Mouse (Mus musculus) cortical plate, adult 2 months (tissue): ENCODE measurements at regions not wholly inside any gene's neighbourhood (a gene's known extent, or its start where the extent isn't known, plus 50 kb on each side); places are given as distances from the start of the nearest gene placed in this dataset.
"Not testable (repeated sequence)": the region's sequence is repeated elsewhere in the genome, so short reads cannot be mapped to it uniquely, and the experiment has no call there.

Source experiments
- CTCF ChIP-seq: fragments of 200-500 bp; IDR thresholded peaks from 2 replicates; pipeline ENCODE4 v1.5.1; 2011; ENCODE audit warnings: mild to moderate bottlenecking, control low read depth, low read length; ENCODE audit not compliant: insufficient read depth; ENCODE audit errors: extremely low read depth
- POLR2A ChIP-seq: fragments of 200-500 bp; IDR thresholded peaks from 2 replicates; pipeline ENCODE4 v1.6.1; 2011; ENCODE audit warnings: mild to moderate bottlenecking, low read length, control low read depth; ENCODE audit not compliant: insufficient read depth; ENCODE audit errors: extremely low read depth

DNA sequence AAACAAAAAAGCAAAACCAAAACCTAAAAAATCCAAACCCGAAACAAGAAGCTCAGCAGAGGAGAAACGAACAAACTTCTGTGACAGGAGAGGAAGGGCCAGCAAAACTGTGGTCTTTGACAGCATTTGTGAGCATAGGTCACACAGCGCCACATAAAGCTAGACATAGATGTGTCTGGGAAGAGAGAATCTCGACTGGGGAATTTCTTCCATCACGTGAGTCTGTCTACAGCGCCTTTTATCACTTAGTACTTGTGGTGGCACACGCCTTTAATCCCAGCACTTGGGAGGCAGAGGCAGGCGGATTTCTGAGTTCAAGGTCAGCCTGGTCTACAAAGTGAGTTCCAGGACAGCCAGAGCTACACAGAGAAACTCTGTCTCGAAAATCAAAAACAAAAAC, 250.2 kb upstream of the Tgfbr2 start:
- TF ChIP-seq POLR2A, CTCF: not testable (repeated sequence)
